Mouse (Mus musculus) cerebral cortex, adult 2 months (tissue): ENCODE data around the gene Rwdd3.

Source experiments
- WGBS: fragments of 180-500 bp; shearing (Covaris S2); methylation state at CpG from one replicate; pipeline ENCODE4 v1.1.7; 2018; 5-methylcytosine and 5-hydroxymethylcytosine counted together

Rwdd3 gene

DNA sequence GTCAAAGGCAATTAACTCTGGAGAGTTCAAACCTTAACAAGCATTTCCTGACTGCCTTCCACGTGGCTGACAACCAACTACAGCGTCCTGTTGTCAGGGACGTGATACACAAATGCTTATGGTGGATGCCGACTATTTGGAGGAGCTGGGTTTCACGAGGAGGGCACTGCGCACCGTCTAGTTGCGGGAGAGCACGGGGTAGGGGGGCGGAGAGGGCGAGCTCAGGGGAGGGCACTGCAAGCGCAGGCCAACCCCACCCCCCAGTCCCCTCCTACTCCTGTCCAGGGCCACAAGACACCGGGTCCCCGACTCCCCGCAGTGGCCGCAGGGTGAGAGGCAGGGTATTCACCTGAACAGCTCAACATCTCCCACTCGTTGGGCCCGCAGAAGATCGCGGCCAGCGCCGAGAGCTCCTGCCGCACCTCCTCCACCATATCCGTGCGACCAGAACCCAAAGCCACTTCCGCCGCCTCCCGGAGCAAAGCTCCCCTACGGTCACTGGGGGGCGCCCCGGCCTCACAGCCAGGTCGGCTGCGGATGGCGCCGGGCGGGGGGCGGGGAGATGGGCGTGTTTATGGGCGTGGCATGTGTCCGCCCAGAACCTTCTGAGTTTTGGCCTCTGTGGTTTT is at the start of gene Rwdd3:
Gene Rwdd3 (minus strand): TSS at position 453 of the 629 bp plus-strand sequence.
- WGBS = 1% methylated on average over 39 of the region's 40 CpGs

DNA sequence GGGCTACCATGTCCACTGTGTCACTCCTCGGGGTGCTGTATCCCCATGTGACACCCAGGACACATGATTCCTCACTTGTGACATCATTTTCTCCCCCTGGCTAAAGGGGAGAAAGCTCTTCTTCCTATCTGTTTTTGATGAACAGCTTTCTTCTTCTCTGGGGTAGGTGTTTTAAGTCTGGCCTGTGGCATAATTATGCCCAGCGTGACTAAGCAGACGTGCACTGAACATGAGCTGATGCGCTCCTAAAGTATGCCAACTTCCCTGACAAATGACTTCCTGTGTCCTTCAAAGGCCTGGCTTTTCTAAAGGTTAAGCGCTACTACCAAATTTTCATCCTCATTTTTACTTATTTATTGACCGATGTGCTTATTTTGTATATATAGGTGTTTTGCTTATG is 45.5 kb upstream of the Rwdd3 start:
- 78% methylated on average over 6 of the region's 6 CpGs for WGBS

DNA sequence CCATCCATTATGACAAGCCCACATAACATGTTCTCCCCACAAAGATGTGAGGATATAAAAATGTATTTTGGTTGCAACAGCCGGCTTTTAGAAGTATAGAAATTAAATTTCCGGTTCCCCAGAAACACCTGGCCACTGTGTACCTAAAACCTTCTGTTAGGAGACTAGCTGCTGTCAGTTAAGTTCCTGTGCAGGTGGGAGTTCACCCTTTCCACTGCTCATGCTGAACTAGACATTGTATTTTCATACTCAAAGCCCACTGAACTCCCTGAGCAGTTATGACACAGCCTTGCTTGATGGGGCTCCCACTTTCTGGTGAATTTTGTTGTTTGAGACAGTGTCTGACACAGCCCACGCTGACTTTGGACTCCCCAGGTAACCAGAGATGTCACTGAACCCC is 42.0 kb upstream of the Rwdd3 start:
- 84% methylated on average over 3 of the region's 3 CpGs for WGBS

DNA sequence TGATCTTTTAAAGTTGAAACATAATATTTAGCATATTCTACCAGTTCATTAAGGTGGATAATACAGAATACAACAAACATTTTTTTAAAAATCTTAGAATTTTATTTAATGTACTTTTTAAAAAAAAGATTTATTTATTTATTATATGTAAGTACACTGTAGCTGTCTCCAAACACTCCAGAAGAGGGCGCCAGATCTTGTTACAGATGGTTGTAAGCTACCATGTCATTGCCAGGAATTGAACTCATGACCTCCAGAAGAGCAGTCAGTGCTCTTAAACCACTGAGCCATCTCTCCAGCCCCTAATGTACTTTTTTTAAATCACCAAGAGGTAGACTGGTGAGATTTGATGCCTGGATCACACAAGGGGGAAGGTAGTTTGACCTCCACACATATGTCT is 40.7 kb upstream of the Rwdd3 start:
- WGBS = 60% methylated on average over 1 of the region's 1 CpGs

DNA sequence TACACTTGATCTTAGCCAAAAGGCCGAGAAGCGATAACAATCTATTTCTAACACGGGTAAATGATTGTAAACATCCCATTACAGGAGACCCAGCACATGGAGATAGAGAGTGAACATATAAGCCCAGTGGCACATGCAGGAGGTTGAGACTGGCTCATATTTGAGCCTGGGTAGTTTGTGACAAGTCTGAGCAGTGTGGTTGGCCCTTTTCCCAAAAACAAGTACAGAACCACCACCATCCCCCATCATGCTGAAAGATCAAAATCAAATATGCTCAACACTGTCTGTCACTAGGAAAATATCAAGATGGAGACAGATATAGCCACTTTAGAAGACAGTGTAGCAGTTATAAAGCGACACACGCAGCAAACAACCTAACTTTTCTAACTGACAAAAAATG is 37.5 kb upstream of the Rwdd3 start:
- WGBS = 87% methylated on average over 5 of the region's 5 CpGs

DNA sequence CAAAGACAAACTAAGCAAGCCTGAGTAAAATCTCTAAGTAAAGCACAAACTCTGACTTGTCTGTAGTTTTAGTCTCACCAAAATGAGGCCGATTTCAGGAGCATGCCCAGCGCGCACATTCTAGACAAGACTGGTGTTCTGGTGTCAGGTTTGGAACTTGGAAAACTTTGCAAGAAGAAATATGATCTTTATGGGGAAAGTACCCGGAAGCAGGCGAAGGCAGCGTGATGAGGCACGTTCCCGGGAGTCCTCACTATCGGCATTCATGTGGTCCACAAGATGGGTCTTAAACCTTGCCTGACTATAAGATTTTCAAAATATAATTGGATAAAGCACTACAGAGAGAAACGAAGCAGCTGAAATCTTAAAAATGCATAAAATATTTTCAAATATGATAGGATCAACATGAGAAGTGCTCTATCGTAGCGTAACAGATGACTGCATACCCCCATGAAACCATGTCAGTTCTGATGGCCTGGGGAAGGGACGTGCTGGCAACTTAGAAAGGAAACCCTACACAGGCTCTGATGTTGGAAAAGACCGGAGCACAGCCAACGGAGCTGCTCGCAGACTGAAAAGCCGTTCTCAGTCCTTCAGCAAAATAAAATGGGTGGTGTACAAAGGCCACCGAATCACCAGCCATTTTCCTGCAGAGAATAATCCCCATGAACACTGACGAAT is 34.8 kb upstream of the Rwdd3 start:
- WGBS = 94% methylated on average over 19 of the region's 19 CpGs

DNA sequence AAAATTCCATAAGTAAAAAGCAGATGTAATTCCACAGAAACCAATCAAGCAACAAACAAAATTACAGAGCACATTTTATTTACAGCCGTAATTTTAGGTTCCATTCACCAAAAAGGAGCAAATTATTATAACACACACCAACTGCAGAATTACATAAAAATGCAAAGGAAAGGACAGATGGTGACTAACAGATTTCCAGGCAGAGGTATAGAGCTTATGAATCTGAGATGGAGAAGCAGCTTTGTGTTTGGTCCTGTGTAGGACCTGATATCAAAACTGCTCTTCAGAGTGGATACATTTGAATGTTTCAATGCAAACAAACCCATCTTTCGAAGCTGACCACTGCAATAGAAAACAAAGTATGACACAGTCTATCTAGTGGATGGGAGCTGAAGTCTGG is 31.1 kb upstream of the Rwdd3 start:
- WGBS = 55% methylated on average over 2 of the region's 2 CpGs

DNA sequence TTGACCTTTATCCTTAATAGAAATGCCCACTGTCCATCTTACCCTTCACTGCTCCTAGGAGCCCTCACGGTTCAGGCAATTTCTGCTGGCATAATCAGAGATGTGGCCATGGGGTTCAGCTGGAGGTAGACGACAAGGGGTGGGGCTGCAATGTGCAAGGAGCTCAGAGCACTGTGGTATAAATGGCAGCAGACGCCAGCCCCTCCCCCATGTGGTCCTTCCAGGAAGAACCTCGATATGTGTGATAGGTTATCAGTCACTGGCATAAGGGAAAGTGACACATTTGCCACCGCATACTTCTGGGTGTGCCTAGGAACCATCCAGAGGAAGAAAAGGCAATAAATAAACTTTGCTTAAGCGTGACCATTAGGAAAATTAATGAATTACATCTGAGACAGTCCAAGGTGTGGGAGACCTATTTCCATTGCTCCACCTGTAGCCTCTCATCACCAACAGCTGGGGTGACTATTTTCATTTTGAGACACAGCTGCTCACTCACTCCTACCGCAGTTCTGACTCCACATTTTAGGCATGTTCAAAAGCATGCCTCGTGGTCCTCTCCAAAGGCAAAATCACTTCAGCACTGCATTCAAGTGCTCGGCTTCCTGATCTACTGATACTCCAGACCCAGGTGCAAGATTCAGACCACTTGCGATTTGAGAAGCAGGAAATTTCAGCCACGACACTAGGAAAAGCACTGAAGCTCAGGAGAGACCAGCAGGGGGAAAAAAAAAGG is 29.7 kb upstream of the Rwdd3 start:
- 73% methylated on average over 11 of the region's 11 CpGs for WGBS

DNA sequence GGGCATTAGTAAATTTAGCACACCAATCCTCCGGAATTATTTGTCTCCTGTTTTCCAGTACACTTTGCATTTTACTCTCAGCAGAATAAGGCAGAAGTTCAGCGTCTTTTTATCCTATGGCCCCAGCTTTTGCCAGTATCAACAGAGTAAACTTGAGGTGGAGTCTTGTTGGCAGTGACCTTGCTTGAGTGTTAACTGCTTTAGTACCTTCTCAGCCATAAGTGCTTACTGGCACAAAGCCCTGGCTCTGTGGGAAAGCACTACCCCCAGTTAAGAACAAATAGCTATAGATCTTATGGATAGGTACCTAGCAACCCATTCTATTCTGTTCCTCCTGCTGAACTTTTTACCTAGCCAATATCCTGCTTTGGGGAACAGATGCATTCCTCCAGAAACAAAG is 17.7 kb upstream of the Rwdd3 start:
- 92% methylated on average over 2 of the region's 2 CpGs for WGBS

DNA sequence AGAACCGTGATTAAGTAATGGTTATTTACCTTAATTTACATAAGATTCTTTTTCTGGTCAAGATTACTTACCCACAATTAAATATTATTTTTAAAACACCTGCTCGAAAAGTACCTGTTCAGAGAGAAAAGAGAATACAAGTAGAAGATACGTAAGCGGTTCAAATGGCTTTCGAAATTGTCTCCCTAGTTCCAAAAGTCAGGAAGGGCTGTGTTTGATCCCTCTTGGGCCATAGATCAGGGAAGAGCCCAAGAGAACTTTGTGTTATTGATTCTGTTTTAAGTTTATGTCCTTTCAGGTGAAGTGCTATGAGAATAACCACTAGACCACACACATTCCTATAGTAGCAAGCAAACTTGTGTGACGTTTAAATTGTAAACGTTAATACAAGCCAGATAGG is 16.0 kb upstream of the Rwdd3 start:
- WGBS = 94% methylated on average over 7 of the region's 7 CpGs

DNA sequence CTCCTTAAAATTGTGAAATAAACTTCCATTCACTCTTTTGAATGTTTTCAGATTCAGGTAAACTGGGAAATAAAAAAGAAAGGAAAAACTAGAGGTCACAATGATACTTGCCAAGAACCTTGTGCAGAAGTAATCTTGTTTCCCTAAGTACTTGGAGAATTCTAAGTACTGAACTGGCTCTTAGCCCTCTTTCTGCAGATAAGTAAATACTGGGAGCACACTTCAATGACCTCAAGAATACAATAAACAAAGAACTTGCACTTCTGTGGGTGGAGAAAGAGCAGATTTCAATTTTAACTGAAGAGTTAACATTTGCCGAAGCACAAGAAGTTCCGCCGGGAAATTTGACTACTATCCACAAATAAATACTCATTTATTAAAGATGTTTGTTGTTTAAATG is 15.4 kb upstream of the Rwdd3 start:
- 71% methylated on average over 3 of the region's 3 CpGs for WGBS

DNA sequence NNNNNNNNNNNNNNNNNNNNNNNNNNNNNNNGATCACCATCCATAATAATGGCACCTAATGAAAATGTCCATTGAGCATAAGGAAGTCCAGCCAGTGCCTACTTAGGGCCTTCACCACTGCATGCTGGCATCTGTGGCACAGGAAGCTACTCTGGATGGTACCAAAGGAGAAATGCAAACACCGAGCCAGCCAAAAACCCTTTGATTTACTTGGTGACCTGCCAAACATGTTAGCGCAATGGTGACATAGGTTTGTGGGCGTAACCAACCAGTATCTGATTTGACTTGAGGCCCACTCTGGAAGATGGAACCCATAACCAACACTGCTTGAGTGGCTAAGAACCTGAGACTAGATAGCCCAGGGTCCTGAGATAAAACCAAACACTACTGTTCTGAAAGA is 13.7 kb upstream of the Rwdd3 start:
- 92% methylated on average over 3 of the region's 3 CpGs for WGBS

DNA sequence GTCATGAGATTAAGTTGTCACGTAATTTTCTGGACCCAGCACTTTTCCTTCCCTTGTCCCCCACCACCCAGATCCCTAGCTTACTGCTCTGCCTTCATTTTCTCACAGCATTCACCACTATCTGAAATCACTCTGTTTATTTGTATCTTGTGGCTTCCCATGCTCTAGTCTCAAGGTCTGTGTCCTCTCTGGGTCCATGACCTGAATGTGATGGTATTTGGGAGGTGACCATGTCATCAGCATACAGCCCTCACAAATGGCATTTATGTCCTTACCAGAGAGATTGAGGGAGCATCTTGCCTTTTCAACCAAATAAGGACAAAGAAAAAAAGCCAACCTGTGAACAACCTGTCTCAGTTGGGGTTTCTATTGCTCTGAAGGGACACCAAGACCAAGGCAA is 4.5 kb upstream of the Rwdd3 start:
- 97% methylated on average over 1 of the region's 1 CpGs for WGBS

DNA sequence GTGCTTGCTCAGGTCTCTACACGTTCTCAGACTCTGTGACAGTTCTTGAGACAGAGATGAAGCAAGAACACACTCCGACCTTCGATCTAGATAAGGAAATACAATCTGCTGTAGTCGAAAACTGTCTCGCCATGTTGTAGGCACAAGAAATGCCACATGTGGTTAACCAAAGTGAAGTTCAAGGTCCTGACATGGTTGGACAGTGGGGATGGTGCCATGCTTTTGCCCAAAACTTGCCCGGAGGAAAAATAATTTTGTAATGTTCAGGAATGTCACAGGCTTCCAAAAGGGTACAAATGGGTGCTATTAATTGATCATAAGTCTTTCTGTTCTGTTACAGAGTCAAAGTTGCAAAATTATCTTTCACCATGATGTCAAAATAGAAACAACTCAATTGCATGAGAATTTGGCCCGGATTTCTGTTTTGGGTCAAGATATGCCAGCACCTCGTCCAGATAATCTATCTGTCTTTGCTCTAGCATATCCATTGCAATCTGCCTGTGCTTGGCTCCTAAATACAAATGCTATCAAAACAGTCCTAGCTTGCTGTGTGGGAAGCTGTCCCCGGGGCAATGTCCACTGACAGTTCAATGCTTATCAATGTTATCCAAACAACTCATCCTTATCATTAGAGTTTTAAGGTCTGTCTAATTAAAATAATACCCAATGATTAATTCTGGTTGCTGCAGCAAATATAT is 2.9 kb upstream of the Rwdd3 start:
- whole genome bisulfite sequencing = 88% methylated on average over 9 of the region's 9 CpGs

DNA sequence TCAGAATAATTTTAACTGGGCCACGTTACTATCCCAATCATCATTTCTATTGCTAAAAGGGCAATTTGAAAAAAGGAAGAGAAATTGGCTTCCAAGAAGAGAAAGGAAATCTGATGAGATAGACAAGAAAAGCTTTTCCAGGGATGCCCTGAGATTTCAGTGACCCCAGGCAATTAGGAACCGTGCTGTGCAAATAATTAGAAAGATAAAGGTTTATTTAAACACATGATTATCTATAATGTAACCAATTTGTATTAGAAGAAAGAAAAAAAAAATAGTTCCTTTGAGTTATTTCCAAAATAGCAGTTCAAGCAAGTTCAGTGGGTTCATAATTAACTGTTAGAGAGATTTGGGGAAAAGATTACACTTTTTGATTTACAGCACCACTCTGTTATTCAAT is 1.2 kb upstream of the Rwdd3 start:
- 88% methylated on average over 2 of the region's 2 CpGs for WGBS

DNA sequence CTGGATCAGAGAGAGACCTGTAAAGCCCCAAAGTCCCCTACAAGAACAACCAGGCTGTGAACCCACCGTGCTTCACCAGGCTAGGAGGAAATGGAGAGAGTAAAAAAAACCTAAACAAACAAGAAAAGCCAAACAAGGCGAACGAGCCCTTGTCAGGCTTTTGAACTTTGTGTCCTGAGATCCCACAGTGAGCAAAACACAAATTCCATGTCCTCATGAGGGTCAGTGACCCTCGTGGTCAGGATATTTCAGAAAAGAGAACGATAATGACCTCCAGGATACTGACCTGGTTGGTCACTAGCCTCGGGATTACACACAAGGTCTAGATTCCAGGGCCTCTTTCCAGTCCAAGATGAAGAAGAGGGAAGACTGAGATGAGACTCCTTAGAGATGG is 374 bp upstream of the Rwdd3 start:
- WGBS = 42% methylated on average over 6 of the region's 6 CpGs

DNA sequence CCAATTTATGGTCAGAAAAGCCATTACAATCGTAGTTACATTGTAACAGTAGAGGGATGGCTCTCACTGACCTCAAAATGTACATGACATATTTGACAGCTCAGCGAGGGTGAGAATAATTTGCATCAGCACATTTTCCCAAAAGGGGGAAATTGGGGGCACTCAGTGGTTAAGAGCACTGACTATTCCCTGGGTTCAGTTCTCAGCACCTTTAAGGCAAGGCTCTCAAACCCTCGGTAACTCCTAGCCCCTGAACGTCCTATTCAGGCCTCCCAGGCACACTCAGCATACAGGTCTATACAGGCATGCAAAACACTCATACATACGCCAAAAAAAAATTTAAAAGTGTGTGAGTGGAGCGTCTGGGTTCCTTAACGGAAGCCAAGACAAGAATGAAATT is 864 bp downstream of the Rwdd3 start:
- WGBS = 55% methylated on average over 7 of the region's 7 CpGs

DNA sequence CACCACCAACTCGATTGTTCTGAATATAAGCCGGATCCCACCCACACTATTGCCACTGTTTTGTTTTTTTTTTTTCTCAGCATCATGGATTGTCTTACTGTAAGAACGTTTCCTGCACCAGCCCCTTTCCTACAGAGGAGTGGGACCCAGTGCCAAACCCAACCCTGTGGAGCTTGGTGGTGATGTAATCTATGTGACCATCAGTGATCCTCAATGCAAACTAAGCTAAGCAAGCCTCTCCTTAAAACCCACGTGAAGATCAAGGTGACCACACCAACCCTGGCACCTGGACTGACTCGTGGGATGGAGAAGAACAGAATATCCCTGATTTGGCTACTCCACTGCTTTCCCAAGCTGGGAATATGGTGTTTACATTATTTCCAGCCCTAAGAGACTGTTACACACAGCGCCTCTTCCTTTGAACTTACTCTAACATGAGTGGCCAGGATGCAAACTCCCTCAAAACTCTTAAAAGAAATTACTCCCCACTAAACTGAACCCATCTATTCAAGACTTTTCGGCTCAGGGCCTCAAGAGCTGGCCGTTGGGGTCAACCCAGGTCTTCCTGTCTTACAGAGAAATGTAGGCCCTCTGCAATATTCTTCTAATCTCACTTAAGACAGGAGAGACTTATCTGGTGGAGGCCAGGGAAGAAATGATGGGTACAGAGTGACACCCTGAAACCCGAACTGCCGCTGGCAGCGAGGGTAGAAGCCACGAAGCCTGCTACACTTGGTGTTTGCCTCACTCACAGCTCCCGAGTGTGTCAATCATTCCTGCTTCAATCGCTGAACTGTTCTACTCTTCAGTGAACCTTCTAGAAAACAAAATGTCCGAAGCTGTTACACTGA is 2.2 kb downstream of the Rwdd3 start:
- WGBS = 76% methylated on average over 15 of the region's 15 CpGs

DNA sequence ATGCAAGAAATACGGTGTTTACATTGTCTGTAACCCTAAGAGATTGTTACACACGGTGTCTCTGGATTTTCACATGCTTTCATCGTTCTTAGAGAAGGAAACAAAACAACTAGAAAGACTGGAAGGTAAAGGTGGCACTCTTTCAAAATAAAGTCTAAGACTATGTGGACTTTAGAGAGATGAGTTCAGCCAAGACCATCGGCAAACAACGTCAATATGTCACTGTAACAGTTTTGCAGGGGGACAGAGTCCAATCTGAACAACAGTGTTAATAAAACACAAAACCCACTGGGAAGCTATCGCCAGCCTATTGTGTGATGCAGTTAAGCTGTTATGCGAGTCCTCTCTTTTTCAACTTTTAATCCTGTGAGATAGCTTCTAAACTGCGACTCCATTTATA is 2.9 kb downstream of the Rwdd3 start:
- WGBS = 93% methylated on average over 8 of the region's 8 CpGs

DNA sequence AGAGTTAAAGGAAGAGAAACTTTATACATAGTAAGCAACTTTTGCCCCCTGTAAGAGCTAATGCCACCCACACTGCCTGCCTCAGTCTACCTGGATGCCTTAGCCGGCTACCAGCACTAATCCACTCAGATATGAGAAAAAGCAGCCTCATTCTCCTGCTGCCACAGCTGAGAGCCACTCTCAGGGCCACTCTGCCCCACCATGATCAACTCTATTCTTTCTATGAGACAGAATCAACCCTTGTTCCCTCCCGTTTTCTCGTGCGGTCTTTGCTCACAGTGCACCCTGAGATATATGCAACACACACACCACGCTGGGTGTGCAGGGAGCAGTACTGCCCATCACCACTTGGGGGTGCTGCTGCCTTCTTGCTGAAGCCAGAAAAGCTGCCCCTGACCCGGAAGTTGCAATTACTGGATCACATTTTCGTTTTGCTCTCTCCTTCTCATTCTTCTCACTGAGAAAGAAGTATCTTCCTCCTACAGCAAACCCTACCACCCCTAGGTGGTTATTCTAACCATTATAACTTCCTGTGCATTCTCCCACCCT is 8.2 kb downstream of the Rwdd3 start:
- WGBS = 54% methylated on average over 7 of the region's 7 CpGs

DNA sequence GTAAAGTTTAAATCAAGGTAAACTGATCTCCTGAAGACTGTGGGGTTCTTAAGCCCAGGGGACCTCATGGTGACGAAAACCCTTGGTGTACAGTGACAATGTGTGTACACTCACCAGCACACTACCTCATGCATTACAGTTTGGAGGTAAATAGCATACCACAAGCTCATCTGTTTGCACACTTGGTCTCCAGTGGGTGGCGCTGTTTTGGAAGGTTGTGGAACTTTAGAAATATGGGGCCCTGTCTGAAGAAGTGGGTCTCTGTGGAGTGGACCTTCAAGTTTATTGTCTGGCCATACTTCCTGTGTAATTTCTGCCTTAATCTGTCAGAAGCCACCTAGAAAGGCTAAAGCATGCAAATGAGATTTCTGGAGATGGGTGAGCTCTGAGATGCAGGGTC is 9.8 kb downstream of the Rwdd3 start:
- 54% methylated on average over 2 of the region's 2 CpGs for WGBS
